Mouse (Mus musculus) kidney, postnatal 10 days (tissue): ENCODE measurements around the gene Dtd2.

ENCODE experiments used
- DNase-seq: peaks from one replicate; pipeline ENCODE4 v3.0.0; 2021; ENCODE audit warnings: mixed read lengths

Gene Dtd2

DNA sequence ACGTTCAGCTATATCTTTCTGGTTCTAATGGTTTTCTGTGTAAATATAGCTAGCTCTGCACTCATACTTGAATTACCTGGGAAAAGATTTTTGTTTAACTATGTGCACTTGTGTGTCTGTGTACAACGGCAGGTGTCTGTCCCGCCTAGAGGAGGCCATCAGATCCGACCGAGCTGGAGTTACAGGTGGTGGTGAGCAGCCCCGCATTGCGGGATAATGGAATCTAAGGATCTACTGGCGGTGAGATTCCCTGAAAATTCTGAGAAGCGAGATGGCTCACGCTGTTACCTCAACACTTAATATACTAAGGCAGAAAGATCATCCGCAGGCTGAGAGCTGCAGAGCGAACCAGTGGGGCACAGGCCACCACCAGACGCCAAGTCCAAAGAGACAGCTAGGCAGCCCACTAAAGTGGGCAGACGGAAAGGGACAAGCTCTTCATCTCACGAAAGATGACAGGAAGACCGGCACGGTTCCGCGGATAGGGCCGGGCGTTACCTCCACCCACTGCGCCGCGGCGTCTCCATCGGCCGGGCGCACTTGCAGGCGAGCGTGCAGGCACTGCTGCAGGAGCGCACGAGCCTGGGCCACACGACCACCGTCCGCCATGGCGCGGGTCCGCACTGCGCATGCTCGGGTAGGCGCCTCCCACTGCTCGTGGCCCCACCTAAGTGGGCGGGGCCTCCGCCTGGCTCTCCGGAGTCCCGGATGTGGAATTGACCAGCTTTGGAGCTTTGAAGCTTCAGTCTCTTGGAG is at the start of gene Dtd2:
TSS of gene Dtd2 (minus strand) at position 625 of the 756 bp plus-strand sequence.
- peak; percentile 96 for DNase-seq

DNA sequence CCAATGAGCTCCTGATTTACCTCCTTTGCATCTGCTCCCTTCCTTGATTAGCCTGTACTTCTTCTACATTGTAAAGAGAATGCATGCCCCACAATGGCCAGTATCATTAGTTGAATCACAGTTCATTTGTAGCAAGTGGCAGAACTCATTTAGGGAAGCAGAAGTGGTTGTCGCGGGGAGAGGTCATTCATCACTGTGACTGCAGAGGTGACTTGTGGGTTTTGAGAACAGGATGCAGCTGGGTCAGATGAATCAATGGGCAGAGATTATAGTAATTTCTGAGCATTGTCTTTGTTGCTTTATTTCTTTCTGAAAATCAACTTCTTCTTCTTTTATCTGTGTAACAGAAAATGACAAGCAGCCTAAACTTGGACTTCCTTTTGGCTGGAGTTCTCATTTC is 43.0 kb upstream of the Dtd2 start:
- no peak for DNase-seq

DNA sequence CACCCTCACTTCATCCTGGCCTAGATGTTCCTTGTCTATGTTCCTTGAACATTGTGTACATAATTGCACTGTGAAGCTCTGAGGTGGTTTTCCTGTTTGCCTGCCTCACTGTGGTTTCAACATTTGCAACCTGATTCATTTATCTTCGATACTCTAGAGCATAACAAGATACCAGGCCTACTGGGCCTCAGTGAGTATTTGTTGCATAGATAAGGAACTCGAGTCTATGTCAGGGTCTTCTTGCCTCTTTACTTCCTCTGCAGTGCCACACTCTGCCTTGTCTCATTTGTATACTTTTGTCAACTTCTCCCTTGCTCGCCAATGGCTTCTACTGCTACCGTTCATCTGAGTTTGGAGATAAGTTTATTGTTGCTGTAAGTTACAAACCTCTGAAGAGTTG is 40.1 kb upstream of the Dtd2 start:
- no peak for DNase-seq

DNA sequence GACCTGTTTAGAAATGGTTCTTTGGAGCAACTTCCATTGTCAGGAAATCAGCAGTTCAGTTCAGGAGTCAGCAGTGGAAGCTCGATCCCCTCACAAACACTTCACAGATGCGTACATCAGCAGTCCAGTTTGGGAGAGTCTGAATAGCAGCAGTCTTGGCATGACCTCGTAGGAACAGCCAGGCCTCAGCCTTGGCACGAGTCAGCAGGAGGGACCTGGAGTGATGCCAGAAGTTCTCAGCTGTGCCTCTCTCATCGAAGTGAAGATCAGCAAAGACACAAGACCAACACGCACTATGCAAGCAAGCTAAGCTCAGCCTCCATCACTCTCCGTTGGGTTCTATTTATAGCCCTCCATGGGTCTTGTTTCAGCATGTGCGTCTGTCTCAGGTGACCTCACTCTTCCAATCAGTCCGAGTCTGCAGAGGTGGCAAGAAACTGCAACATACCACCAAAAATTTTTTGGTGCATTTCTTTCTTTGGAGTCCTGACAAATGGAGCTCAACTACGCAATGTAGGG is 36.6 kb upstream of the Dtd2 start:
- DNase-seq = peak; percentile 13

DNA sequence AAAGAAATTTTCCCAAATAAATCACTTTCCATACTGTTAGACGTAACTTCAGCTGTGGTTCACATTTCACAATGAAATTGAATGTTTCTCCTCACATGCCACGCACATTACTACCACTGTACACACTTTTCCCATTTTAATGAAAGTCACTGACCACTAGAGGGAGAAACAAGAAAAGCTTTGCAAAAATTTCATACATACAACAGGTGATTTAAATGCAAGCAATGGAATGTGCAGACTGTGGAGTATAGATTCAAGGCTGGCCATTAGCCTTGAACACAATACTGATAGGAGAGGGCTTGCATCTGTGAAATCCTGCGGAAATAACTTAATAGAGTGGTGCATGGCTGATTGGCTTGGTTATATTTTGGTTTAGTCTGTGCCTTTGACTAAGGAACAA is 32.1 kb upstream of the Dtd2 start:
- no peak for DNase-seq

DNA sequence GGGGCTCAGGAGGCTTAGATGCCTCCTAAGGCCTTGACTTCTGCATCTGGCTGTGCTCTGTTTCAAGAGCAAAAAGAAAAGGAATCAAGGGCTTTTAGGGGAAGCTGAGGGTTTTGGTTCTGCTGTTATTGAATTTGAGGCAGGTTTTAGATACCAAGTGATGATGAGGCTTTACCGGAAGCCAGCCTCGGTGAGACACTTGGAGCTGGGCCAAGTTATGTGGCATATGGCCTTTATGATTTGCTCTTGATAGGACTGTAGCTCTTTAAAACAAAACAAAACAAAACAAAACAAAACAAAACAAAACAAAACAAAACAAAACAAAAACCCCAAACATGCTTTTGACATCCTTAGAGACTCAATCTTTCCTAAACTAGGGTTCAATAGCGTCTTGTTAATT is 28.7 kb upstream of the Dtd2 start:
- DNase-seq = no peak

DNA sequence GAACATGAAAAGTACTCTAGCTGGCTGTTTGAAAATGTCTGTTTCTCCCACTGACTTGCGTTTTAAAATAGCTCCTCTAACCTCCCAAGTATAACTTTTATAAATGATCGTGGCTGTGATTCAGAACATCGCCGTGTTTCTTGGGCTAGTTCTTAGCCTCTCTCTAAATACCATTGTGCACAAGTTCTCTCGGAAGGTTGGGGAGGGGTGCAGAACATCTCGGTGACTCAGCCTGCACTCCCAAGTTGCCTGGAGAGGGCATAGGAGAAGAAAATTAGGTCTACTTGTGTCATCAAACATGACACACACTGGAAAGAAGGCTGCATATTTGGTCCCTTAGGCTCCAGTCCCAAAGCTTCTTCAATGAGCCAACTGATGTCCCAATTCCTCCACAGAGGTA is 26.0 kb upstream of the Dtd2 start:
- DNase-seq = no peak

DNA sequence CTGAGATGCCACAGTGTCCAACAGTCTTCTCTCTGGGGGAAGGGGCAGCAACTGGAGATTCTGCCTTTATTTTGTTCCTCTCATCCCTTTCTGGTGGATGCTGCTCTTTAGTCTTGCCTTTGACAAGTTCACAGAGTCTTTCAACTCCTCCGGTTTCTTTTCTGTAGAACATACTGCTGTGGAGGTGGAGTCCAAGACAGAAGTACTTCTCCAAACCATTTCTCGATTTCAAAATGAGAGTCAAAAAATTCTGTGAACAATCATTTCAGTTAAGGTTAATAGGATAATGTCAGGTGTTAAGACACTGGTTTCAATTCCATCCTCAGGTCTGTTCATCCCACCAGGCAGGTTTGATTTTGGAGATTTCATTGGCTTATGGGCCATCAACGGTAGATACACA is 21.7 kb upstream of the Dtd2 start, which contains the start of gene Gpr33:
TSS of gene Gpr33 (minus strand) at position 101 of the 400 bp plus-strand sequence.
- no peak for DNase-seq

DNA sequence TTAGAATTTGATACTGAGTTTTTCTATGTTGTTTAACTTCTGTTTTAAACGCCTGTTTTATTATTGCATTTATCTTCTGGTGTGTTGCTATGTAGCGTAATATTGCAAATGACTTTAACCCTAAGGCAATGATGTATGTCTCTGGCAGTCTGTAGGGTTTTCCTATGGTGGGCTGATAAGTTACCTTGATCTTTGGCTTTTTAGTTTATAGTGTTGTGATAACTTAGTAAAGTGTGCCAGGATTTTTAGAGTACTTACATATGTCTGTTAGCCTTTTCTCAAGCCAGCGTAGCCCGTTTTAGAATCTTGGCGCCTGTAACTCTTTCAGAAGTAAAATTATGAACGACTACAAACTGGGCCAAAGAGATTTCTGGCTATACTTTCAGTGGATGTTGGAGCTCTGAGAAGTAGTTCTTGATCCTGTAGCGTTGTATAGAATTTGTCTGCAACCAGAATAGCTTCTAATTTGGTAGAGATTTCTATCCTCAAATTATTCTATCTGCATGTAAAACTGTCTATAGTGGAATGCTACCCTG is 8.3 kb upstream of the Dtd2 start:
- DNase-seq = no peak

DNA sequence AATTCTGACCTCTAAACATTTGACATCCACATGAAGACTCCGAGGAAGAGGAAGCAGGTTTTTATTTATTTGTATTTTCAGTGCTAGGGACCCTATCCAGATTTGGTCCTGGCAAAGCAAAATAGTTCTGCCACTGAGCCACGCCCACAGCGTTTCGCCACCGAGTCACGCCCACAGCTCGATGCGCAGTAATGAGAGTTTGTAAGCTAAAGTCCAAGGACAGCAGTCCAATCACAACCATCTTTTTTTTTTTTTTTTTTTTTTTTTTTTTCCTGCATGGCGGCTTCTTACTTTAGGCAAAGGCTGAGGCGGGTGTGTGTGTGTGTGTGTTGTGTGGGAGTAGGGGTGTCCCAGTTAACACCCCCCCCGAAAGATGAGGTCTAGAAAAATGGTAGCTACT is 7.7 kb upstream of the Dtd2 start:
- no peak for DNase-seq

DNA sequence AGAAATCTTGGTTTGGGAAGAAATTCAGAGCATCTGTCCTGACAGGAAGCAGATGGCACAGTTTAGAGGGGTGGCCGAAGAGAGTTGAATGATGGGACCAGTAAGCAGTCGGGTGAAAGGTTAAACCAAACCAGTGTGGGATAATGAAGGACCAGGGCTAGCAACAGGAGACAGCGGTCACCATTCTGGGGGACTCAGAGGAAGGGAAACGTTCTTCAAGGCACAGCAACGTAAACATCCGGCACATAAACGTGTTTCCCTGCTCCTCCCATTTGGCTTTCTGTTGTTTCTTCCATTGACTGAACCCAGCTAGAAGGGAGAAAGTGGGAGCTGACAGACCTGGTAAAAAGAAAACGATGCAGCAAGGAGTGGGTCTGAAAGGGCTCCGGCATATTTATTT is 7.0 kb upstream of the Dtd2 start:
- no peak for DNase-seq

DNA sequence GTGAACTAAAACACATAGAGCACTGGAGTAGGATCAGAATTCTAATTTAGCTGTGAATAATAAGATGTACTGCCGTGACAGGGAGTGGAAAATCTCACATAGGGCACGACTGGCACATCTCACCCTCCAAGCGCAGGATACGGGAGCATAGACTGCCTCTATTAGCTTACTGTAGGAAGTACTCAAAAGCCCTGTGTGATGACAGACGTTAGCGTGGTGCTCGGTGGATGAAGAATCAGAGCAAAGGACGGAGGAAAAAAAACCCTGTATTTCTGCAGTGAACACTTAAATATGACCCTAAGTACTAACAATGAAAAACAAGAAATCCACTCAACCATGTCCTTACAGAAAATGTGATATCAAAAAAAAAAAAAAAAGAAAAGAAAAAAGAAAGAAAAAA is 5.9 kb upstream of the Dtd2 start:
- no peak for DNase-seq

DNA sequence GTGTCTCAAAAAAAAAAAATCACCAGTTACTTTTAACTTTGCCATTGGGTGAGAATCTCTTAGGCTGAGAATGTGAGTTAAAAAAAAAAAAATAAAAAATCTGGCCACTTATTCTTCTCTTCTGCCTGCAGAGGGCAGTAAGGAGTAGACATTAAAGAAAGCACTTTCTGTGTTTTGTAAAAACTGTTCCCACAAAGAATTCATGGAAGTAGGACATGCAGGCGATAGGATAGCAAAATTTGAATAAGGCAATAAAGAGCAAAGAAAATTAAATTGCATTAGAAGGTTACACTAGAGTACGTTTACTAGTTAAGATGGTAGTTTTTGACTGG is 4.3 kb upstream of the Dtd2 start:
- no peak for DNase-seq

DNA sequence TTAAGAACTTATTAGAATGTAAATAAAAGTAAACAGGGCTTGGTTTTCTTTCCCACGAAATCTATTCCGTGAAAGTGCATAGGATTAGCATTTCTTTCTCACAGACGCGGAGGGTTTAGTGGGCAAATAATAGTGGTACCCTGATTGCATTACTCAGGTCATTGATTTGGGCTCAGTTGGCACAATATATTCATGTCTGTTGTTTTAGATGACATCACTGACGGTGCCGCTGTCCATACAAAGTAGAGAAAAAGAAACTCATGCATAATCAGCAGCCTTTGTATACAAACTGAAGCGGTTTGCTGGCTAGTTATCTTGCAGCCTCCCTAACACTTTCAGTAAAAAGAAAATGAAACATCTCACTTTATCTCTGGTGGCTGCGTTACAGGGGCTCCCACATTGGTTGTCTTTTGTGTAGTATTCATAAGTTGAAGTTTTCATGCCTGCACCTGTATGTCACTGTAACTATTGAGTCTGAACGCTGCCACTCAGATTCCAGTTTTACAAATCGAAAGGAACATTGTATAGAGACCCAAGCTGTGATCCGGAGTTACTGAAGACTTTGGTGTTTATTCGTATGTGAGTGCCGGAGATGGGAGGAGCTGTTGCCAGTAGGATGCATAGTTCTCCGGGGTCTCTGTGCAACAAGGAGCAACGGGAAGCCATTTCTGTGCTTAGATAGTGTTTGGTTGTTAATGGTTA is 3.8 kb upstream of the Dtd2 start:
- no peak for DNase-seq

DNA sequence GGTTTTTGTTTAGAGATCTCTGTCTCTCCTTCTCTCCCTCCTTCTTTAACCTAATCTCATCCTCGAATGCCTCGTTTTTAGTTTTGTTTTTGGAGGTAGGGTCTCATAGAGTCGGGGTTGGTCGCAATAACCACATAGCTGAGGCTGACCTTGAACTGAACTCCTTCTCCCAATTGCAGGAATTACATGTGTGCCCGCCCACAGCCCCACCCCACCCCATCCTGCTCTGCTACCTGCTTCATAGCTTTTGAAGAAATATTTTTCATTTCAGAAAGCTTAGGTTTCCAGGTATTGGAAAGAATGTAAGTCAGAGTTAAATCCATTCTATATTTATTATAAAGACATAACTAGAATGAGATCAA is 313 bp upstream of the Dtd2 start:
- DNase-seq = no peak

DNA sequence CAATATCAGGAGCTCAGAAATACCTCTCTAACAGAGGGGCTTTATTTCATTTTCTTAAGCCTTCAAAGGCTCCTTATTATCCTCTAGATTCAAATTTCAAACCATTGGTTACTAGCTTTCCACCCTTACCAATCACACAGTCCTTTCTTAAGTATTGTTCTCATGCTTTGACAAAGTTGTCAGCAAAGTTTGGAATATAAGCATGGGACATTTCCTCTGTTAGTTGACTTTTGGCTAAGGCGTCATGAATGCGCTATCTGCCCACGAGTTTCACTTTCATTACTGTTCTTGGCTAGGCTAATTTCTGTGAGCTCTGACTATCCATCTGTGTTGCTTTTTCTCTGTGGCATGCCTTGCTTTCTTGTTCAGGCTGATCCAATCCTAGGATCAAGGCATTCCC is 3.6 kb downstream of the Dtd2 start:
- no peak for DNase-seq

DNA sequence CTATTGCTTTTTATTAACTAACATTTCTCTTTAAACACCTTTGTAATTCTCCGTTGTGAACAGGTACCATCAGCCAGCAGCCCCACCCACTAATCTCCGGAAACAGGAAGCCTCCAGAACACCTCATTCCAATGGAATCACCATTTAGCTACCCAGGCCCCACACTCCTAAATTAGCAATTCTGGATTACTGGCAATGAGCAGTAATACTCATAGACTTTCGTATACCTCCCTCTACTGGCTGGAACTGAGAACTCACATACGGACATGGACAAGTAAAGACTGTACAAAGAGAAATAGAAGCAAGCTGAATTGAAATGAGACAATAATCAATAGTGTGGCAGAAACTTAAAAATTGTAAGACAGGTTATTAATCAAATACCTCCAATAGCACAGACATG is 4.8 kb downstream of the Dtd2 start:
- peak; percentile 77 for DNase-seq

DNA sequence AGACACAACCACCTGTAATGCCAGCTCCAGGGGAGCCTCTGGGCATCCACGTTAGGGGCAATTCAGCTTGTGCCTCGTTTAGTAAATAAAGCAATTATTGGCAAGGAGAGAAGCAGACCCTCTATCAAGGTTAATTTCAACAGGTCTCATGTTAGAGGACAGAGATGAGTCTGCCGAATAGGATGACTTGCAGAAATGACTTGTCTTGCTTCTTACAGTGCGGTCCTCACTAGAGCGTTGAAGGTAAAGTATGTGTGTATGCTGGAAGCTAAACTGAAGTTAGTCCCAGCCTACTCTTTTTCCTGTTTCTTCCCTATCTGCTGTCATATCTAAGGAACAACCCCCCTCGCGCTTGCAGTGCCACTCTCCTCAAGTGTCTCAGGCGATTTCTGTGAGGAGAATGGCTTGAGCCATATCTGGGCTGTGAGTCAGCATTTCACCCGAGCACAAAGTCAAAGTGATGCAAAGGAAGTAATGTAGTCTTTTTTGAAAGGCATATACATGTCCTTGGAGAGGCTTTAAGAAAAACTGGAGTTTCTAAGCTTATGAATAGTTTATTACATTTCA is 7.9 kb downstream of the Dtd2 start:
- no peak for DNase-seq

DNA sequence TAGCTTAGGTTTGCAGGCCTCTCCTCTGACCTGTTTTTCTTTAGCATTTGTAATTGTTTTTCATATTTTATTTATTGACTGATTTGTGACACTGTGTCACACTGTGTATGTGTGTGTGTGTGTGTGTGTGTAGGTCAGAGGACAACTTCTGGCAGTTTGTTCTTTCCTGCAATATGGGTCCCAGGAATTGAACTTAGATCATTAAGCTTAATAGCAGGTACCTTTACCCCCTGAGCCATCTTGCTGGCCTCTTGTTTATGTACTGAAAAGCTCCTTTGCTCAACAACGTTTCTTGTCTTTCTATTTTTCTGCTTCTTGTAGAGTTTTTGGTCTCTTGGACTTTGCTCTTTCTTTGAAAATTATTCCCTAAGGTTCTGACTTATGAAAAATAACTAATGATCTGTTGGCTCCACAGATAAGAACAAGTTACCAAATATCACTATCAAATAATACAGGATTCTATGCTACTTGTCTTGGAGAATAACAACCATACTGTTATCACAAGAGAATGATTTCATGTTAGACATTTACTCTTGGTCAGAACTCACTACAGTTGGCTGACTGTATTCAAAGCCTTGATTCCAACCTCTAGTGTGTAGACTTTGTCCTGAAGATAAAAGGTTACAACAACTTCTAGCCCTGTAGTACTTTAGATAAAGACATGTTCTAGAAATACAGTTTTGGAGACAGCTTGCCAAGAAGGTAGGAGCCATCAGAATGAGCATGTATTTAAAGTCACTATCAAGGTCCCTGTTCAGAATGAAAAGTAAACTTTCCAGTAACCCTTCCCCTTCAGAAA is 10.4 kb downstream of the Dtd2 start:
- DNase-seq = no peak

DNA sequence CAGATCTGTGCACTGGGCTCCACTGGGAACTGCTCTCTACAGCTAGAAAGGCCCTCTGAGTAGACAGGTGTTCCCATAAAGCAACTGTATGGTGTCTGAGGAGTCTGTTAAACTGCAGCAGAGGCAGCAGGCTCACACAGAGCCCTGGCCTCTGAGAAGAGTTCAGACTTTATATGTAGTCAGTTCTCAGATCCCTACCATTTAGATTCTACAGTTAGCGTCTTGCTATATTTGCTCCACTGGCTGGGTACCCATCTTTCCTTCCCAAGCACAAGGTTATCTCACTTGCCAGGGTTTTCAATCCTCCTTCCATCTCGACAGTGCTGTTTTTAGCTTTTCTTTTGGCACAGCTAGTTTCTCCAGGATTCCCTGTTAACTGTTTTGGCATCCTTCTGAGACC is 15.7 kb downstream of the Dtd2 start:
- DNase-seq = no peak

DNA sequence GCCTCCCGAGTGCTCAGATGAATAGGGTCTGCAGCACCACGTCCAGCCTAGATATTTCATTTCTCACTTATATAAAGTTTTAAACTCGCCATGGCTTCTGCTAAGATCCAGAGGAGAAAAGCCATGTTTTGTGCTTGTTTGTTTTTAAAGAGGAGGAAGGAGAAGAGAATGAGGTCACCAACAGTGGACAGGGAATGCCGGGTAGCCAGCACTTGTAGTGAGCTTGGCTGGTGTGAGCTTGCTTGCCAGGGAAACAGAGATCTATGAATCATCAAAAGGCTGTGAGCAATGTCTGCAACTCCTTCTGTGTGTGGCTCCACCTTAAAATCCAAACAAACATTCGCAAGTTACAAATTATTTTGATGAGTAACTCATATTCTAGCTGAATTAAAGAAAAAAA is 17.8 kb downstream of the Dtd2 start:
- DNase-seq = no peak

DNA sequence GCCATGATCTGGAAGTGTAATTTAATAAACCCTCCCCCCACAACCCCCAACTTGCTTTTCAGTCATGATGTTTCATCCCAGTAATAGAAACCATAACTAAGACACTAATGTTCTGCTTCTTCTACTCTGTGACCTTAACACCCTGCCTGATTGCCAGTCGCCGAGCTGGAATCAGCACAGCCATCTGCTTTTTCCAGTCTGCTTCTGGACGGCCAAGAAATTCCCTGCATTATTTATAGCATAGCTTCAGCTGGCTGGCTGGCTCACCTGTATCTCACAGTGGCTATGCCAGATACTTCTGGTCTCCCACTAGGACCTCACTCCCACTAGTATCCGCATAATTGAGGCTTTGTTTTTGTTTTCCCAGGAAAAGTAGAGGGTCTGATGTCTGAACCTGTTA is 20.5 kb downstream of the Dtd2 start:
- DNase-seq = no peak

DNA sequence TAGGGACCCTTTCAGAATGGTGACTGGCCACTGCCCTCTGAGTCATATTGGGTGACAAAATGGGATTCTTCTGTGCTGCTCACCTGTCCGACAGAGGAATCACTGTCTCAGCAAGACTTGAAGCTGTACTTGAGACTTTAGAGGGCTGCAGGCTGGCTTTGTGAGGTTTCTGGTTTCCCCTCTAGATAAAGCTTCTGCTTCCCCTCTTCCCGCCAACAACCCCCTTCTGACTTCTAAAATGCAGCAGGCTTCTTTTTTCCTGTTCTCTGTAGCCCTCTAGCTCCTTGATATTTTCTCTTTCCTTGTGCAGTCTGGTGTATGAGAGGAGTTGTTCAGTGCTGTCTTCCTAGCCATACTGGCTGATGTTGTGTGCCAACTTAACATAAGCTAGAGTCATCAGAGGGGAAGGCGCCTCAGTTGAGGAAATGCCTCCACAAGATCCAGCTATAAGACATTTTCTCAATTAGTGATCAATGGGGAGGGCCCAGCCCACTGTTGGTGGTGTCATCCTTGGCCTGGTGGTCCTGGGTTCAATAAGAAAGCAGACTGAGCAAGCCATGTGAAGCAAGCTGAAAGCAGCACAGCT is 21.0 kb downstream of the Dtd2 start:
- DNase-seq = no peak
